Mouse (Mus musculus) liver, adult (tissue): ENCODE data around the gene Slx1b.

Experiments
- GATA4 ChIP-seq: IDR thresholded peaks from 2 replicates; pipeline ENCODE4 v1.6.1; 2014; ENCODE audit warnings: mild to moderate bottlenecking, low read length; ENCODE audit not compliant: insufficient replicate concordance

The Slx1b gene

DNA sequence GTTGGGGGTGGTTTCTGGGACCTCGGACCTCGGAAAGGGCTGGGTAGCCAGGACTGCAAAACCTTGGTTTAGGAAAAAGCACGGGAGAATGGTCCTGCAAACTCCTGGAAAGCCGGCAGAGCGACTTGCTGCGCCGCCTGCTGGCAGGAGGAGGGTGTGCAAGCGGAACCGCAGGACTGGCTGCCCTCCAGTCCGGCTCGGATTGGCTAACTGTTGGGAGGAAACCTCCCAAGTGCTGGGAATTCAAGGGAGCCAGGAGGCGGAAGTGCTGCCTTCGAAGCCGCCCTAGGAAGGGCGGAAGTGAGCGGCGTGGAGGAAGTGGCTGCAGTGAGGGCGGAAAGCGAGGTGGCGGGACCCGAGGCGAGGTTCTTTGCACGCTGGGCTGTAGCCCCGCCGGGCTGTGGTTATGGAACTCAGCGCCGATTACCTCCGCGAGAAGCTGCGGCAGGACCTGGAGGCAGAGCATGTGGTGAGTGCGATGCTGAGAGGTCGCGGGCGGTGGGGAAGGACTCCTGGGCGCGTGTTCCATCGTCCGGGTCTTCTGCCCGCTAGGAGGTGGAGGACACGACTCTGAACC lies at the start of gene Slx1b:
Slx1b (minus strand) TSS at position 154 of the 577 bp plus-strand sequence.
- no peak for TF ChIP-seq GATA4

DNA sequence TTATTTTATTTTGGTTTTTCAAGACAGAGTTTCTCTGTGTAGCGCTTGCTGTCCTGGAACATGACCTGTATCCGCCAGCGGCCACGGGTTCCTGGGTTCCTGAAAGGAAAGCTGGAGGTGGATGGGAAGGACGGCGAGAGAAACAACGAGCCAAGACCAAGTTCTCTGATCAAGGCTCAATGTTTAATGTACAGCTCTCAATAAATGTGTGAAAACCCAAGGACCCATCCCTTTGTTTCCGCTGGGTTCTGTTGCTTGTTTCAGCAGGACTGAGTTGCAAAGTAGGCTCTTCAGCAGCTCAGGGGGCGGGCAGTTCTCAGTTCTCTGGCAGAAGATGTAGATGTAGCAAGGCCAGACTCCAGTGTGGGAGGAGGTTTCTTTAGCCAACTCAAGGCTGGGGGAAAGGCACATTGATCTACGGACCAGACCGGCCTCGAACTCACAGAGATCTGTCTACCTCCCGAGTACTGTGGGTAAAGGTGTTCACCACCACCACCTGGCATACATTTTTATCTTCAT lies 46.4 kb upstream of the Slx1b start:
- no peak for TF ChIP-seq GATA4

DNA sequence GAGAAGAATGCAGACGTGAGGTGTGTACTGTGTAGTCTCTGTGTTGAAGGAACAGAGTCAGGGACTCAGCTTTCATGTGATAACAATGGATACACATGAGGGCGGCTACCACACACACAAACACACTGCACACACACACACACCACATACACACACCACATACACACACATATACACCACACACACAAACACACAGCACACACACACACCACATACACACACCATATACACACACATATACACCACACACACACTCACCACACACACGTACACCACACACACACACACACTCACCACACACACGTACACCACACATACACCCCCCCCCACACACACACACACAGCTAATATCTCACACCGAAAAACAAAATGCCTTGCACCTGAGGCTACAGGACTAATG lies 45.9 kb upstream of the Slx1b start:
- TF ChIP-seq GATA4, result no peak

DNA sequence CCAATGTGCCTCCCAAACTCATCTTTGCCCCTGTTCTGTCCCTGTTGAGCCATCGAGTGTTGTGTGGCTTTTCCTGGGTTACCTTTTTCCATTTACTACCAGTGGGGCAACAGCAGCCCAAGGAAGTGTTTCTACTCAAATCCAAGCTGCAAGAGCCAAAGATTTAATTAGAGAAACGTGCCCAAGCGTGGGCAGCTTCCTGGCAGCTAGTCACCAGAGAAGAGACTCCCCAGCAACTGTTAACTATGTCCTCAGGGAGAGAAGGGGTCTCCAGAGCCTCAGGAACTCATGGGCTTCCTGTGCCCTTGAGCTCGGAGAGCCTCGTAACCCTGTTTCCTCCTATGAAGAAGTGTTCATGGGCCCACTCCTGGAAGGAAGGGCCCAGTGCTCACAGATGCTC lies 45.4 kb upstream of the Slx1b start:
- no peak for TF ChIP-seq GATA4

DNA sequence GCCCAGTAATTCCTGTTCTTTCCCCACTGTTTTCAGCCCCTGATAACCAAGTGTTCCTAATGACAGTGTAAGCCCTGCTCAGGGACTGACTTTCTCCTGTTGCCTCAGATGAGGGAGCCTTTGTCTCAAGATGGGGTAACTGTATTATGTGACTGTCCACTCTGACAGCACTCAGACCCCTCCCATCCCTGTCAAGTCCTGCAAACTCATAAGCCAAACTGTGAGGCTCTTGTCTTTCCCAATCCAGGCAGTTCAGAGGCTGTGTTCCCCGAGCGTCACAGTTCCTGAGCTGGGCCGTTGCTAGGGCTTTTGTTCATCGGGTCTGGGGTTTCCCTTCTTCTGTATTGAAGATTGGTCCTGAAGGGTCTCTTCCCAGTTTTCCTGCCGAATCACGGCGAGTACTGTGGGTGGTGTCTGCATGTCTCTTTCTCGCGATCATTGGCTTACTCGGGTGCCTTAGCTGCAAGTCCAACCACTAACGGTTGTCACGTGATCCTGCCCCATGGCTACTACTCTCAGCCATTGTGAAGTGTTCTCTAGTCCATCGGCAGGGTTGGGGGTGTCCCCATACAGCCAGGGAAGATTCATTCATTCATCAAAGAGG lies 44.6 kb upstream of the Slx1b start:
- no peak for TF ChIP-seq GATA4

DNA sequence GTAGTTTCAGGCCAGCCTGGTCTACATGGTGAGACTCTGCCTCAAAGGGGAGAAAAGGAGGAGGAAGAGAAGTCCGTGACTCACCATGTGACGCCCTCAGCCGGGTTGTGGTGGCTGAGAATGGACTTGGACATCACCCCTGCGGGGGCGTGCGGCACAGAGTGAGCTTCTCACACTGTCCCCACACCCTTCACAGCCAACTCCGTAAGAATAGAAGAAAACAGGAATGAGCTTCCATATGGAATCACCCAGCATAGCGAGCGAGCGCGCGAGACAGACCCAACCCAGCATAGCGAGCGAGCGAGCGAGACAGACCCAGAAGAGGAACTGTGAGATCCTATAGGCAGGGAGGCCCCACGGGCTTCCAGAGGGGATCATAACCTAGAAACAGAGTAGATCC lies 44.0 kb upstream of the Slx1b start:
- no peak for TF ChIP-seq GATA4

DNA sequence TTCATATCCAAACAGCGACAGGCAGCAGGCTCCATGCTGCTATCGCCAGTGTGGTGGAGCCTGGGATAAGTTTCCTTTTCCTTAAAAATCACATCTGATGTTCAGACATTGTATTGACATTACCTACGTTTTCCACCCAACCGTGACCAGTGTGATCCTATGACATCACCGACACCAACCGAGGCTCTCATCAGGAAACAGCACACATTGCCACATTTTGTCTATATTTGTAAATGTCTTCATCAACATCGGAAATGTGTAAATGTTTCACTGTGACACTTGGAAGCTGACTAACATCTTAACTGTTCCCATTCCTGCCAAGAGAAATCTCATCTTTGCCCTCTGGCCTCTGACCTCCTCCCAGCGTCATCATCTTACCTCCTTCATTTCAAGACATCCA lies 40.5 kb upstream of the Slx1b start:
- TF ChIP-seq GATA4, result no peak

DNA sequence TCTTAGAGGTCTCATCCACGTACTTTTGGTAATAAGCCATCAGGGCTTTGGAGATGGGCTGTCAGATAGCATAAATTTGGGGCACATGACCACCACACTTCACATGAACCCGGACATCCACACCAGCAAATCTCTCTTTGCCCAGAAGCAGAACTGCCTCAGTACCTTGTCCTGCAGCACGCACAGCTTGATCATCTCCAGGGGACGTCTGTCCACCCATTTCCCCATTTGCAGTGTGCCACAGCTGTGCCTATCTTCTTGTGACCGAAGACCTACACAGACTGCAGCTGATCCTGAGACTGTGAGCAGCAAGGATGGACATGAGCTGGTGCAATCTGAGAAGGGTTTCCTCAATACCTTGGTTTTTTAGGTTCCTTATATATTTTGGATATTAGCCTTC lies 30.1 kb upstream of the Slx1b start:
- no peak for TF ChIP-seq GATA4

DNA sequence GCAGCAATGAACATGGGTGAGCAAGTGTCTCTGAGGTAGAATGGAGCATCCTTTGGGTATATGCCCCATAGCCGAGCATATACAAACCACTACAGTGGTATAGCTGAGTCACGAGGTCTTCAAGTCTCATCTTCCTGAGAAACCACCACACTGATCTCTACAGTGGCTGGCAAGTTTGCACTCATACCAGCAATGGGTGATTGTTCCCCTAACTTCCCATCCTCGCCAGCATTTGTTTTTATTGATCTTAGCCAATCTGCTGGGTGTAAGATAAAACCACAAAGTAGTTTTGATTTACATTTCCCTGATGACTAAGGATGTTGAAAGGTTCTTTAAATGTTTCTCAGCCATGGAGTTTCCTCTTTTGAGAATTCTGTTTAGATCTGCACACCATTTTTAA lies 29.5 kb upstream of the Slx1b start:
- no peak for TF ChIP-seq GATA4

DNA sequence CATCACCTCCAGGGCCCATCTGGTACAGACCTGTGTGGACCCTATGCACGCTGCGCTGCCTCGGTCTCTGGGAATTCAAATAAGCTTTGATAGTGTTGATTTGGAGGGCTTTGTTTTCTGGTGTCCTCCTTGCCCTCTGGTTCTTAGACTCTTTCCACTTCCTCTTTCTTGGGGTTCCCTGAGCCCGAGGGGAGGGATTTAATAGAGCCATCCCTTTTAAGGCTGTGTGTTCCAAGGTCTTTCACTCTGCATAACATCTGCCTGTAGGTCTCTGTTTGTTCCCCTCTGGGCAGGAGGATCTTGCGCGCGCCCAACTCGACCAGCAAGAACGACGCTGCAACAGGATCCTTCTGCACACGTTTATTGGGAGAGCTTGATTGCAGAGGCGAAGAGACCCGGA lies 26.1 kb upstream of the Slx1b start:
- TF ChIP-seq GATA4, result no peak

DNA sequence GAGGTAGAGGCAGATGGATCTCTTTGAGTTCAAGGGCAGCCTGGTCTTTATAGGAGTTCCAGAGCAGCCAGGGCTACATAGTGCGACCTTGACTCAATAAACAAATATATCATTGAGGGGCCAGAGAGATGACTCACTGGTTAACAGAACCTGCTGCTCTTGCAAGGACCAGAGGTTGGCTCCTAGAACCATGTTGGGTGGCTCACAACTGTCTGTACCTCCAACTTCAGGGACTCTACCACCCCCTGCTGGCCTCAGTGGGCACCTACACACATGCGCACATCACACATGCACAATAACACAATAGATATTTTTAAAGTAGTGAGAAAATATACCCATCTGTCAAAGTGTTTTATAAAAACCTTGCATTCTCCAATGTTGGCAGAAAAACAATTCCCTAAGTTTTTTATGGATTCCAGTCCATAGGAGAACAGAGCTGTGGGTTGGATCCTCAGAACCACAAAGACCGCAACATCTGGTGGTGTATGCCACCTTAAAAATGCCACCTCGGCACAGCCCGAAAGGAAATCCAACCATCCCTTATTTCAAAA lies 23.3 kb upstream of the Slx1b start:
- no peak for TF ChIP-seq GATA4

DNA sequence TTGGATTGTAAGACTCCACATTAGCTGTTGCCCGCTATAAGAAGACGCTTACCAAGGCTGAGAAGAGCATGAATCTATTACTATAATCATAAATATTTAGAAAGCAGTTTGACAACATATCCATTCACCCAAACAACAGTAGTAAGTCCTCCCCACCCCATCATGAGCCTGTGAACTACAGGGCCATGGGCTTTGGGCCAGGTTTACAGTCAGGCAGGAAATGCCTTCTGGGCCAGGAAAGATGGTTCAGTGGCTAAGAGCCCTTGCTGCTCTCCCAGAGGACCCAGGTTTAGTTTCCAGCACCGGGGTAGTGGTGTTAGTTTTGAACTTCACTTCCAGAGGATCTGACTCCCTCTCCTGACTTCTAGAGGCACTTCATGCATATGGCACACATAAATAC lies 22.0 kb upstream of the Slx1b start:
- no peak for TF ChIP-seq GATA4

DNA sequence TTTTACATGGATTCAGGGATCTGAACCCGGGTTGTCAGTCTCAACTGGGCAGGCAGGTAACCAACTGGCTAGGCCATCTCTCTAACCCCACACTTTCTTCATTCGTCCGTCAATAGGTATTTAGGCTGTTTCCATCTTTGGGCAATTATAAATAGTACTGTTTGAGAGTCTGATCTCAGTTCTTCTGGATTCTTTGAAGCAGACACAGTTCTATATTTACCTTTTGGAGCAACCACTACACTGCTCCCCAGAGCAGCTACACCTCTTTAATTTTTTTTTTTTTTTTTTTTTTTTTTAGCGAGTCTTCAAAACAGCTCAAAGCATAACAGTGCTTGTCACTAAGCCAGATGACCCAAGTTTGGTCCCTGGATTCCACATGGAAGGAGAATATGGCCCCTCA lies 20.1 kb upstream of the Slx1b start:
- no peak for TF ChIP-seq GATA4

DNA sequence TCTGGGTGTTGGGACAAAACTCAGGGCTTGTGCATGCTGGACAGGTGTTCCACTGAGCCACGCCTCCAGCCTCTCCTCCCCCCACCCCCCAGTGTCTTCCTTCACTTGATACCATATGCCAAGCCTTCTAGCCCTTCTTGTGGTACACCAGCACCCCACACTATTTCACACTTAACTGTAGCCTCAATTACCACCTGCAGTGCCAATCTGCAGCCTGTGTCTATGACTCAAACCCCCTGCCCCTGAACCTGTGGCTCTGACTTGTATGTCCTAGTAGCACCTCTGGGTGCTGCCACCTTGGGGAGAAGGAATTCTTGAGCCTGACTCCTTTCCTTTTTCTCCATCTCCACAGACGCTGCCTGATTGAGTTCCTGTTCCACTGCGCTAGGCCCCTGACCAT lies 16.3 kb upstream of the Slx1b start:
- no peak for TF ChIP-seq GATA4

DNA sequence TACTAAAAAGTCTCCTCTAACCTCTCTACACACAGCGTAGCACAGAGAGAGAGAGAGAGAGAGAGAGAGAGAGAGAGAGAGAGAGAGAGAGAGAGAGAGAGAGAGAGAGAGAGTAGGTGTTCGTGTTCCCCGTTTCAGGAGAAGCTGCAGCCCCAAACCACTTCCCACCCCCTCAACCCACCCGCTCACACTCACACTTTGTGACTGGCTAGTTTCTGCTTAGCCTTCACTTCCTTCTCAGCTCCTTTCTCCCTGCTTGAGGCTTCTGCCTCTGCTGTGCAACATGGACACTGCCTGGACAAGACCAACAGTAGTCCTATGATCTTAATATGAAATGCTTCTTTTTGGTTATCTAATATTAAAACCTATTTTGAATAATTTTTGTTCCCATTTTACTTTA lies 14.7 kb upstream of the Slx1b start:
- no peak for TF ChIP-seq GATA4

DNA sequence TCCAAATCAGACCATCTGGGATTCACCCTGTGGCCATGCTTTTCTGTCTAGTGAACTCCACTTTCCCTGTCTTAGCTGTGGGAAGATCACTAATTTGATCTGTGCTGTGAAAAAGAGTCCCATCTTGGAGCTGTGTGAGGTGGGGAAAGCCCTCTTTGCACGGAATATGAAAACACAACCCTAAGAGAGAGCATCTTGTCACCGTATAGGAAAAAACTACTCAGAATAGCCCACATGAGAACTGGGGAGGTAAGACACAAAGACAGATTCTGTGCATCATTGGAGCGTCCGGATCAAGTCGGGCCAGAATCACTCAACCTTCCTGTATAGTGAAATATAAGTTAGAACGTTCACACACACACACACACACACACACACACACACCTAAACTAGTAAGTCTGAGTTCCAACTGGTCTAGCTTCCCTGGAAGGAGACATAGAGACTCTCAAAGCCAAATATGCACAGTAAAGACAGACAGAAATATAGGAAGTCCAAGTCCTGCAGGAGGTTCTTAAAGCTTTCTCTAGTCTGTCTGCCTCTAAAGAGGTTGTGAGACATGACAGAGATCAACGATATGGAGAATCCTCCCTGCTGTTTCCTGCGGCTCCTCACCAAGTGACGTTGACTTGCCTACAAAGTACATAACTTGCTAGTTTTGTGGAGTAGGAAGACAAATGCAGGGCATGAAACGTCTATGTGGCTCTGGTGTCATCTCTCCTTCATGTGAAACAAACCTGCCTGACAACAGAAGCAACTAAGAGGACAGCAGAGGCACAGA lies 12.8 kb upstream of the Slx1b start:
- TF ChIP-seq GATA4, result no peak

DNA sequence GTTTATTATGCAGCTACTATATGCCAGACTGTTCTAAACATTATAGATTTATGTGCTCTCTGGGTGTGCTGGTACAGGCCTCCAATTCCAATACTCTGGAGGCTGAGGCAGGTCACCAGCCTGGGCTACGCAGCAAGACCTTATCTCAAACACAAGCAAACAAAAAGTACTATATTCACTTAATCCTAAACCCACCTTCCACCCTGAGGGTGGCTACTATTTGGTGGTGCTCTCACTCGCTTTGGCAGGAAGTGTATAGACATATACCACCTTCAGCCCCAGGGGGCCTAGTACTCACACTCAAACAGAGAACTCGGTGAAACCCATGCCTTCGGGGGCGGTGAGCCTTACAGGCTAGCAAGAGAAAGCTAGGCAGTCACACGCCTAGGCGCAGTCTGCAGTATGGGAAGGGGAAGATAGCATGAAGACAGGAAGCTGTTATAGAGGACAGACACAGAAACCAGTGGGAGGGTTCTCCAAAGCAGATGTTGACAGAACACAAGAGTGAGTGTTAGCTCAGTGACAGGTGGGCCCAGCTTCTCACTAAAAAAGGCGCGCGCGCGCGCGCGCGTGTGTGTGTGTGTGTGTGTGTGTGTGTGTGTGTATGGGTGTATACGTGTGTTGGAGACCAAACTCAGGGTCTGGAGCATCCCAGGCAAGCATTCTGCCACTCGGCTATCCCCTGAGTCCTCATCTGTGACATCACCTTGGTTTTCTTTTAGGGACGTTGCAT lies 12.0 kb upstream of the Slx1b start, which contains the start of gene Coro1a:
Coro1a (minus strand) TSS at position 346 of the 733 bp plus-strand sequence.
- no peak for TF ChIP-seq GATA4
